Mouse (Mus musculus) mouse trophoblast stem cell (cell line): ENCODE measurements around the gene Dclk1.

Source experiments
- in situ Hi-C, 2 experiments: fragments of 300-500 bp; cut with MseI, MboI; formaldehyde crosslinking; loops; 2 replicates in 1 of 2; 3 replicates in 1 of 2; pipeline ENCODE4 v1.15.1; 2025

The Dclk1 gene

GRCm38 (mm10) chr3:55449148-55449547 is 207.0 kb downstream of the Dclk1 start:
- in situ Hi-C loops: no loop called here

GRCm38 (mm10) chr3:55451035-55451434 is 208.9 kb downstream of the Dclk1 start:
- in situ Hi-C loops: no loop called here

- in situ Hi-C loops: no loop called here
Measured at GRCm38 (mm10) chr3:55451877-55452276, 209.7 kb downstream of the Dclk1 start.

DNA sequence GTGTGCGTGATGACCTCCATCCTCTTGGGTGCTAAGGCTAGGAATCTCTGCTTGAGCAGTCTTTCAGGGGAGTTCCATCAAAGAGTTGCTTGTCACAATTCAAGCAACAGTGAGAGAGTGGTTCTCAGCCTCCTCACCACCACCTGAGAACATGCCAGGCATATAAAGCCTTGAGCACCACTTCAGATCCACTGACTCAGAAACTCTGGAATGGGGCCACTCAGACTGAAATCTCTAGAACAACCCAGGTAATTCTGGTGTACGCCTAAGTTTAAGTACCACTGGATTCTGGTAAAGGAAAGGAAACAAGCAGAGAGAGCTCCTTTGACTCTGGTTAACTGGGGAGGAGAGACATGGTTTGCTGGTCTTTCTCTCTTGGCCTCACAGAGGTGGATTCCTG is 210.3 kb downstream of the Dclk1 start:
- in situ Hi-C loops: no loop called here

DNA sequence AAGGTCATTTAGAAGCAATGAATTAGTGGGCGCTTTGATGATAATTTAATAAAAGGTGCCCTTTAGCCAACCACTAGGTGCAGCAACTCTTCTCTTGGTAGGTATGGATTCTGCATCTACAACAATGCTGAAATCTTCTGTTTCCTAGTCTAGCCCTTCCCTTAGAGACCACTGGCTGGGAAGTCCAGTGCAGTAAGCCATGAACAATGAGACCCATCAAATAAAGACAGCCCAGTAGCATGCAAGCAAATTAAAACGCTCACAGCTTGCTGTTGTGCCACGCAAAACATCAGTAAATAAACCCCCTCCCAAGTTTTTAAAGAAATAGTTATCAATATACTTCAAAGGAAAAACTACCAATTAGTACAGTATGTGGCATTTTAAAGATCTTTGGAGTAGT is 218.9 kb downstream of the Dclk1 start:
- in situ Hi-C loops: no loop called here

- in situ Hi-C loops: no loop called here
Measured at GRCm38 (mm10) chr3:55461685-55462655, 219.8 kb downstream of the Dclk1 start.

DNA sequence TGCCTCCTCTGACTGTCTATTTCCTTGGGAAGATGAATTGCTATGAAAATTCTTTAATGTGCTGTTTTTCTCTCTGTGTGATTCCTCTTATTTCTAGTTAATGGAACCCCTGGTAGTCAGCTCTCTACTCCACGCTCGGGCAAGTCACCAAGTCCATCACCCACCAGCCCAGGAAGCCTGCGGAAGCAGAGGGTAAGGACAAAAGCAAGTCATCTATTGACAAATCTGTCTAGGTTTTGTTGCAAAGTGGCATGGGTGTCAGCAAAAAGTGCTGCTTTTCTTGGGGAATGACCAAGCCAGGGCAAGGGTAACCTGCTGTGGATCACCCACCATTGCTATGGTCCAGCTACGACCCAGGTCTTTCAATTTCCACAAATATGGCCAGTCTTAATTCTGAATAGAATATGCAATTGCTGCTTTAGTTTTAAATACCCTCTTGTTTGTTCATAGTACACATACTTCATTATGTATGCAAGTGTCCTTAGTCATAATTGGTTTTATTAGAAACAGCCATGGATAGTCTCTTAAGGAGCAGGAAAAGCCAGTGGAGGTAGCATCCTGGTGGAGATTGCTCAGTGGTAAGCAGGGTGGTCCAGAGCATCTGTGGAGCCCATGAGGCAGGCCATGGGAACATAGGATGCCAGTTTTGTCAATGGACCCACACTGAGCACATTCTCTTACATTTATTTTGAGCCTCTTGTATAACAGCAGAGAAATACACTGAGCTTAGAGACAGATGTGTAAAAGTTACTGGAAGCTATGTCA is 220.9 kb downstream of the Dclk1 start:
- in situ Hi-C loops: no loop called here

DNA sequence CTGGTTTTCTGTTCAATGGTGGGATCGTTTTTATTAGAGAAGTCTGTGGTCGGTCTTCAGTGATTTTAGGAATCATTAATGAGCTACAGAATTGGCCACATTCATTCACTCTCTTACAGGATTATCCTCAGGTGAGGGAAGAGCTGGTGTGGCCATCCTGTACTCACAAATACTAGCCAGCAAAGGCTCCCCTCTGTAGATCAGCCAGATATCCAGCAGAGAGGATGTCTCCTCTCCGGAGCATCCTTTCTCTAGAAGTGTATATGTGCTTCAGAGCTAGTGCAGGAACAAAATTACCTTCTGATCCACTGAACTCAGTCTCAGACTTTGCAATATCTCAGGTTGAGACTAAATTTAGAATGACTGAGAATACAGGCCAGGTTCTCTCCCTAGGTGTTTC is 222.1 kb downstream of the Dclk1 start:
- in situ Hi-C loops: no loop called here

DNA sequence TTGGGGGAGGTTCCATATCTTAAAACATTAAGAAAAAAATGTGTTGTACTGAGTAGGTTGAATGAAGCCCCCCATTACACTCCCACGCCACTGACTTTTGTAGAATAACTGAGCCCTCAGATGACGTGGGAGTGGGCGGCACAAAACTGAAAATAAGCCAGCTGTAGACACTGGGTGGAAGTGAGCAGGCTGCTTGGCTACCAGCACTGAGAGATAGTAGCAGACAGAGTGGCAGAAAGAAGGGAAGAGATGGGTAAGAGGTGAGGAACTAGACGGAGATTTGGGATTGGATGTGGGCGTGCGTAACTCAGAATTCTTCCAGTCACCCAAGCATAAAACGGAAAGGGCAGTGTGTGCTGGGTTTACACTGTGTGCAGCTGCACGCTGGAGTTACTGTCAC is 223.6 kb downstream of the Dclk1 start:
- in situ Hi-C loops: no loop called here

- in situ Hi-C loops: no loop called here
Measured at GRCm38 (mm10) chr3:55466348-55466747, 224.2 kb downstream of the Dclk1 start.

GRCm38 (mm10) chr3:55472110-55472509 is 229.9 kb downstream of the Dclk1 start, which contains the start of gene Gm21954:
Gm21954 (minus strand) TSS chr3:55472210.
- in situ Hi-C loops: no loop called here

DNA sequence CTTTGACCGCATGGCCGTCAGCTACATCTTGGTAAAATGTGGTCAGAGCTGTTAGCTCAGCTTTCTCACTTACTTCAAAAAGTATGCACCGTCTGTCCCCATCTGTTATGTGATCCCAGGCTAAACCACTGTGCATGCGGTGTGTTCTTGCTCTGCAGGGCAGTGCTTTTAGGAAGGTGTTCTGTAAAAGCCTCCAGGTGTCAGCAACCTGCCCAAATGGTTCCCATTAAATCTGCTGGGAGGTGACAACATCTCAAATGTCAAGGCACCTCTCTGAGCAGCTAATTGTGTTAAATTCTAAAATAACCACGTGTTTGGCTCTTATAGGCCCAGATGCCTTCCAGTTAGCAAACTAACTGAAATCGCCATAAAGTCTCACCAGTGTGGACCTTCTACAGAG is 231.0 kb downstream of the Dclk1 start:
- in situ Hi-C loops: no loop called here

- in situ Hi-C loops: no loop called here
Measured at GRCm38 (mm10) chr3:55476694-55477093, 234.5 kb downstream of the Dclk1 start.

- in situ Hi-C loops: no loop called here
Measured at GRCm38 (mm10) chr3:55479306-55479705, 237.1 kb downstream of the Dclk1 start.

DNA sequence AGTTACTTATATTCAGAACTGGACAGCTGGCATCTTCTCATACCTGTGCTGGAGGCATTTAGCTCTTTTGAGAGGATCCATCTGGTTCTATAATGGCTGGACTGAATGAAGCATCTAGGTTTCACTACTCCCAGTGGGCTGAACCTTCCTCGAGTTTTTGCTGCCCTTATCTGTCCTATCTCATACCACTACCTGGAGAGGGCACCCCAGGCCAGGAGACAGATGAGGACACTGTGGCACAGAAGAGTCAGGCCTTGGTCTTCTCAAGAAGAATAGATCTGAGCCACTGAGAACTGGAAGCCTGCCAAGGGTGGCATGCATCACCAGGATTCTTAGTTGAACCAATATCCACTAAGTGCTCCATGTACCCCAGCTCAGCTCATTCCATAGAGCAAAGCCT is 239.0 kb downstream of the Dclk1 start:
- in situ Hi-C loops: no loop called here

- in situ Hi-C loops: no loop called here
Measured at GRCm38 (mm10) chr3:55483328-55483727, 241.2 kb downstream of the Dclk1 start.

- in situ Hi-C loops: no loop called here
Measured at GRCm38 (mm10) chr3:55489231-55489990, 247.2 kb downstream of the Dclk1 start.

DNA sequence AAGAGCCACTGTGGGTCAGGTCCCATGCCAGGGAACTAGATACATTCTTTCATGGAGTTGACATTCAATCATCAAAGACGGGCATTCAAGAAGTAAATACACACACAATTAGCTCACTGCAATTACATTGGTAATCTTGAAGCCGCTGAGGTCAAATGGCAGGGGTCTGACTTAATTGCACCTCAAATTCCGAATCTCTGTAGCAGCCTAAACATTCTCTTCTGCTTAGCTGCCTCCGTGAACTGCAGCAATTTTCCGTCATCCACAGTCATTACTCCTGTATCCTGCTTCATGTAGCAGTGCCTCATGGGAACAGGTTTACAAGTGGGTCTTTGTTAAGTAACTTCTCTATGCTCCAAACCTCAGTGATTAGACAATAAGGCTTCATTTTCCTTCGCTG is 249.9 kb downstream of the Dclk1 start:
- in situ Hi-C loops: no loop called here

DNA sequence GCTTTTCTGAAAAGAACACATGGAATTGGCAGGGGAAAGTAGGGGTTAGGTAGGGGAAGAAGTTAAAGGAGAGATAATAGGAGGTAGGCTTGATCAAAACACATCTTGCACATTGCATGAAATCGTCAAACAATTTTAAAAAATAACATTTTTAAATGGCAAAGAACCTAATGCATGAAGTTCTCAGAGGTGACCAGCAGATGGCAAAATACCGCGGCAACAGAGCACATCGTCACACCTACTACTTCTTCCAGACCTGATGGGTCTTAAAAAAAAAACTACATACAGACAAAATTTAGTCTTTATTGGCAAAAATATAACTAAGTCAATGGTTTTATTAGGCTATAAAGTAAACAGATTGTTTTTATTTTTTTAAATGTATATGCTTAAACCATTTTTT is 252.2 kb downstream of the Dclk1 start:
- in situ Hi-C loops: no loop called here

DNA sequence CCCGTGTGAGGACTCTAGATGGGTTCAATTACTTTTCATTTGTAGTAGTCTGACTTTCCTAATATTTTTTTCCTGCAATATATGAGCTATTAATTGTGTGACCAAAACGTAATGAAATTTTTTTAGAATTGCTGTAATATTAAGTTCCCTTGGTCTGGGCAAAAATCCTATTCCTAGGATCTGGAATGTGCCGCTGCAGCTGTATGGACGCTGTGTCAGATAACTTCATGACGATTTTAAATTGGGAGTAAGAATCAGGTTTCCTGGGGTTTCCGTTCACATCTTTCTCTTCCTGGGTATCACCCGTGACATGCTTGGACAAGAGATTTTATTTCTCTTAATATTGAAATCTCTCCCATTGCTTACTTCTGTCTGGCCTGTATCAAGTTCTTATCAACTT is 253.1 kb downstream of the Dclk1 start:
- in situ Hi-C loops: no loop called here

- in situ Hi-C loops: no loop called here
Measured at GRCm38 (mm10) chr3:55495866-55496265, 253.7 kb downstream of the Dclk1 start.

DNA sequence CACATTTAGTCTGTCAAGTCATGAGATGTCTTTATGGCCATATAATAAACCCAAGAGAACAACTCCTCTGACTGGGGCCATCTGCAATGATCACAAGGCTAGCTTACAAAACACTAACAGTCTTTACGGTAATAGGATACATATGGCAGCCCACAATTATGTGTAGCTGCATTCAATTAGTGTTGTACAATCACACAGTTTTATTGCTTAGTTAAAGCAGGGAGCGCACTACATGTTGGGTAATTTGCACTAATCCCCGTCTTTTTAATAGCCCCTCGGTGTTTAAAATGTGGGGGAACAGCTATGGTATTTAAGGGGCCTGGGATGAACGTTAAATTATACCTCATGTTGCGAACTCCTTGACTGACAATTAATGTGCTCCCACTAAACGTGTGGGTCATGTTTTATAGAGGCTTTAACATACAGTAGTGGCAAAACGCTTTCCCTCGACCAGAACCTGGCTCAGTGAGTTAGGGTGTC is 254.3 kb downstream of the Dclk1 start:
- in situ Hi-C loops: no loop called here
